Mouse (Mus musculus) cerebellum, adult 18-20 months (tissue): ENCODE measurements around the gene 6030452D12Rik.

Source experiments
- DNase-seq, 2 experiments: peaks; one replicate each; pipeline ENCODE4 v3.0.0; 2021

Gene 6030452D12Rik

DNA sequence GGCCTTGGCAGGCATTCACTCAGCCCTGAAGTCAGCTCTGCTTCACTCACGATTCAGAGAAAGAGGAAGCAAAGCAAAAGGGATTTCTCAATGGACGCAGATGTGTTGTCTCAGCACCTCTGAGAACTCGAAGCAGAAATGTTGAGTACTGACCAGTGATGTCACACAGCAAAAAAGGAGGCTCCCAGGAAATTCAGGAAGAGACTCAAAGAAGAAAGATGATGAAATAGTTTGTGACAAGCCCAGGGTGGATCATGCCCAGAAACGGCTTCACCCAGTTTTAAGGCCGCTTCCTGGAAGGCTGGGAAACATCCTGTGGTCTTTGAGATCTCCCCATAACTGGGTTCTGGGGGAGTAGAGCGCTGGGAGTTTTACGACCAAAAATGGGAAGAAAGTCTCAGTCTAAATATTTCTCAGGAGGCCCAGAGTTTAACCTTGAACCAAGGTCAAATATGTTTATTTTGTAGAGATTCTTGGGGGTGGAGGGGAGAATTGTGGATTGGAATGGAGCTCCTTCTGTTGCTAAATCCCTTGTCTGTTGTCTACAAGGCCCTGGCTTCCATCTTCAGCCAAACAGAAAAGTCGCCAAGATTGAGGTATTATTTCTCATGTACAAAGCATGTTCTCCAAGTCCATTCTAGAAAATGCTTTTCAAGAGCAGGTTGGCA lies at the start of gene 6030452D12Rik:
Gene 6030452D12Rik, plus strand, starts transcription at position 505 of the 668 bp plus-strand sequence.
- no peak for DNase-seq

DNA sequence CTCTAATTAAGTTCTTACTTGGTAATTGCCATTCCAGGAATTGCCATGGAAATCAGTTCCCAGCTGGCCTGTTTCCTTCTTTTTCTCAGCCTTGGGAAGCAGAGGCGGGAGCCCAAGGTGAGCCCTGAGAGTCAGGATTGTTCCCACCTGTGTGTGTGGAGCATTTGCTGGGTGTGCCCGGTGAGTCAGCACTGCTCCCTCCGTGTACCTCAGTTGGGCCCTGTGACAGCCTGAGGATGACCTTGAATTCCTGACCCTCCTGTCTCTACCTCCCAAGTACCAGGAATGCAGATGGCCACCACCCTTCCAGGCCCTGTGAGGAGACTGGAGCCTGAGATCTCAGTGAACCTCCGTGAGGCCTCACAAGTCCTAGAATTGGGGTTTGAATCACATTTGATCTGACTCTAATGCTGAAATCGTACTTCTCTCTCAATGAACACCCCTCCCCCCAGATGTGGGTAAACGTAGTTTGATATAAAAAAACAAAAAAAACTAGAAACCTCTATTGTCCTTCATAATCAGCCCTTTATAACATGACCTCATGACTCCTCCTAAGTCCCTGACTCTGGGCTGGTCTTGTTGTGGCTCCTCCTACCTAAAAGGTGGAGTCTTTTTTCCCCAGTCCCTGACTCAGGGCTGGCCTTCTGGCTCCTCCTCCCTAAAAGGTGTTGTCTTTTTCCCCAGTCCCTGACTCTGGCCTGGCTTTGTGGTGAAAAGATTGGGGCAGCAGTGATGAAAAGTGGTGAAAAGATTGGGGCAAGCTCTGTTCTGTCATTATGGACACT lies 48.8 kb upstream of the 6030452D12Rik start:
- DNase-seq = no peak

DNA sequence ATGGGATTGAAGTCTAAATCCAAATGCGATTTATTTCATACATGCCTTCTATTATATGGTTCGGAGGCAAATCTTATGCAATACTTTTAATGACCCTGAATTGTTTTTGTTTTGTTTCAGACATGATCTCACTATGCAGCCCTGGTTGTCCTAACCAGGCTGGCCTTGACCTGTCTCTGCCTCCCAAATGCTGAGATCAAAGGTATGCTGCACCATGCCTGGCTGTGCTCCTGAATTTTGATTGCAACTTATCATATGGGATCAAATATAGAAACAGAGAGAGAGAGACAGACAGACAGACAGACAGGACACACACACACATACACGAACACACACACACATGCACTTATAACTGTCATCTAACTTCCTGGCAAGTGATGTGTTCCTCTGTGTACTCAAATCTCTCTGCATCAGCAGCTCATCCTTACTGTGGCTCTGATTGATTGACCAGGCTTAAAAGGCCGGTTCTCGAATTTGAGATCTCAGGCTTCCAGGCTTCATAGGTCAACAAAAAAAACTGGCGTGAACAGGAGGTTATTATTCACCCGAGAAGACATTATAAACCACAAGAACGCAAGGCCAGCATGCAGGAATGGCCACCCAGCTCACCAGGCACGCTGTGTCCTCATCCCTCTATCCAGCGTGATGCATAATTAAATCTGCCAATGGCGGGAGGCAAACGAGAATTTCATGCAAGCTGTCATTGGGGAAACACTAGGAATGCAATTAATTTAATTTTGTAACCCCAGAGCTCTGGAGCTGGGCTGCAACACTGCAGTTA lies 47.4 kb upstream of the 6030452D12Rik start:
- DNase-seq = no peak

DNA sequence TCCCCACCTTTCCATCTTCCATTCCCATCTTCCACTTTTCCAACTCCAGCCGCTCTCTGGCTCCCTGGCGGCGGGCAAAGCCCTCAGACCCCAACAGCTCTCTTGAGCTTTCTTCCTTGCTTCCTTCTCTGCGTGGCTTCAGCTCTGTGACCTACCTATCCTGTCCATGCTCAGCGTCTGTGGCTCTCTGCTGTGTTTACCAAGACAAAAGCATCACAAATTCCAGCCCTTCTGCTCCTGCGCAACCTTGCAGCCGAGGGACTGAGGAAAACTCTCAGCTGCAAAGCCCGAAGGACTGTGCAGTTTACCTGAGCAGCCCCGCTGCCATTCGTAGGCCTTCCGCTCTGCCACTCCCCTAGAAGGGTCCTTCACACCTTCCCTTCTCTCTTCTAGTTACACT lies 46.3 kb upstream of the 6030452D12Rik start:
- DNase-seq = no peak

DNA sequence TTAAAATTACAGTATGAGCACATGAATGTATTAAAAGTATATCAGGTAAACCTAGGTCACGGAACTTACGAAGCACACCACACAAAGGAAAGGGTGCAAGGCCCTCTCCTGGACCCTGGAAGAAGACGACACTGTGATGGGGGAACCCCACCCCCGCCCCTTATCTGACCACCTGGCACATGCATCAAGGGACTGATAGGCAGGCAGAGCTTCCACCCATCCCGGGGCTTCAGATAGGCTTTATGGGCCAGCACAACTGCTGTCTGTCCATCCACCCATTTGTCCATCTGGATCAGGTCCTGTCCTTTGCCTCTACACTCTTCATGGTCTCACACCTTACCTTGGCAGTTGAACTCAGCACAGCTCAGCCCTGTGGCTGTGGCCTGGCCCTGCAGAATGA lies 38.2 kb upstream of the 6030452D12Rik start:
- DNase-seq = no peak

DNA sequence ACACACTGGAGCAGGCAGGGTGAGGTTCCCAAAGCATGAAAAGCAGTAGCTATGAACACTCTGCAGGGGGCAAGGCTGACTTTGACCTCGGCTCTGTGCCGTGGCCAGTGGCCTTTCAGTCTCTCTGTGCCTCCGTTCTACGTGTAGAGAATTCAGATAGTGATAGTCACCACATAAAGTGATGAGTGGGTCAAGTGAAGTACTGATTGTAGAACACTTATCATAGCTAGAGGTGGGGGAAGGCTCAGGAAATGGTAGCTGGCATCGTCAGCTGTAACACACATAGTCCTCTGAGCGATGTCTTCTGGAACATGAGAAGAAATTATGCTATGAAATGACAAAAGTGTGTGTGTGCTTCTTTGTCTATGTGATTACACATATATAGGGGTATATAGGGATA lies 36.5 kb upstream of the 6030452D12Rik start:
- no peak for DNase-seq

DNA sequence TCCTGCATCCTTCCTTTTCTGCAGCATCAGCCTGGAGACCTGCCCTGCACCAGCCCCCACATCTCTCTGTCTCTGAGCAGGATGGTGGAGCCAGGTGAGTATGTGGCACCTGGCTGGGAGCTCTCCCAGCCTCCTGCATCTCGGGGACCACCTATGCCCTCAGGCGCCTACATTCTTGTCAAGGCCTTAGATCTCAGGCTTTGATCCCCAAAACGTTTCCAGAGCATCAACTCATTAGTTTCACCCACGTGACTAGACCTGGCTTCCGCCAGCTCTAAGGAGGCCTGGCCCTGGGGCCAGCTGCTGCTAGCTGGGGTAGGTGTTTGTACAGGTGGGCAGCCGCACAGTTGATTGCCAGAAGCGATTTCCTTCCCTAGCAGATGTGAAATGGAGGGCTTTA lies 30.8 kb upstream of the 6030452D12Rik start:
- DNase-seq = no peak

DNA sequence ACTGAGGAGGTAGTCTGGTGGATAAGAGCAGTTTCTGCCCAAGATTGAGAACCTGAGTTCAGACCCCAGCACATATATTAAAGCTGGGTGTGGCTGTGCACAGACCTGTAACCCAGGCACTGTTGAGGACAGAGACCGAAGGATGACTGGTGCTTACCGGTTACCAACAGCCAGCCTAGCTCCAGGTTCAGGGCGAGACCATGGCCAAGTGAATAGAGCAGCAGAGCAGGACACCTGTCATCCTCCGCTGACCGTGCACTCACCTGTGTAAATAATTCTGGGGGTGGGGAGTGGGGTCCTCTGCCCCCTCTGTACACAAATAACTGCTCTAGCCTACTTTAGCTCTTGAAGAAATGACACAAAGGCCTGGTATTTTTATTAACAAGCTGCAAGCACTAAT lies 26.3 kb upstream of the 6030452D12Rik start:
- DNase-seq = no peak

DNA sequence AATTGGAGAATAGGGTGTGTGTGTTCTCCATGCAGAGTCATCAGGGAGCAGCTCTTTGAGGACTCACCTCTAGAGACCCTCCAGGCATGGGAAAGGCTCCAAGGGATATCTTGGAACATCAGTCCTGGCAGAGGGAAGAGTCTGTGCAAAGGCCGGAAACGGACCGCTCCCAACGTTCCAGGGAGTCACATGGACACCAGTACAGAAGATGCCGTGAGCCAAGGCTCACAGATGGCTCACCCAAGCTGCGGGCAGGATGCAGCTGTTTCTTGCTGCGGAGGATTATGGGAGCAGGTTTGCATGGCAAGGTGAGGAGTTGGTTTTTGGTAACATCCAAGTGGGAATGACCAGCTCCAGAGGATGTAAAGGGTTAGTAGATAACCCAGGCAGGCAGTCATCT lies 3.9 kb downstream of the 6030452D12Rik start:
- no peak for DNase-seq

DNA sequence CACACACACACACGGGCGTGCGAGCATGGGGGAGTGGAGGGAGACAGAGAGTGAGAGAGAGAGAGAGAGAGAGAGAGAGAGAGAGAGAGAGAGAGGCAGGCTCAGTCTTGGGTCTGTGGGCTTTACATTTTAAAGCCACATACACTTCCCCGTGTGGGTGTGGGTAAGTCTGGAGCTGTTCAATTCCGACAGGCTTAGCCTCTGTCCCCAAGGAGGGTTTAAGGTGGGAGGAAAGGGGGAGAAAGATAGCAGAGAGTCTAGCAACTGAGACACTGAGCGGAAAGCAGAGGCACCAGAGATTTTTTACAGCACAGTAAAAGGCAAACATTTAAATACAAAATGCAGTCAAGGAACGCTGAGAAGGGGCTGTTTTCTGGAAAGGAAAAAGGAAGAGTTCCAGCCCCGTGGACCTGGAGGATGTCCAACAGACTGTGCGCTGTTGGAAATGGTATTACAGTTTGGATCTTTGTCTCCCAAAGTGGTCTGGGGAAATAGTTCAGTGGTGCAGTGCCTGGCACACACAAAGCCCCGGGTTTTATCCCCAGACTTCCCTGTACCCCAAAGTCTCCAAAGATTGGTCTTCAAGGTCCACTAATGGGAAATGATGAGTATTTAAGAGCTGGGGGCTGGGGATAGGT lies 5.1 kb downstream of the 6030452D12Rik start:
- no peak for DNase-seq

DNA sequence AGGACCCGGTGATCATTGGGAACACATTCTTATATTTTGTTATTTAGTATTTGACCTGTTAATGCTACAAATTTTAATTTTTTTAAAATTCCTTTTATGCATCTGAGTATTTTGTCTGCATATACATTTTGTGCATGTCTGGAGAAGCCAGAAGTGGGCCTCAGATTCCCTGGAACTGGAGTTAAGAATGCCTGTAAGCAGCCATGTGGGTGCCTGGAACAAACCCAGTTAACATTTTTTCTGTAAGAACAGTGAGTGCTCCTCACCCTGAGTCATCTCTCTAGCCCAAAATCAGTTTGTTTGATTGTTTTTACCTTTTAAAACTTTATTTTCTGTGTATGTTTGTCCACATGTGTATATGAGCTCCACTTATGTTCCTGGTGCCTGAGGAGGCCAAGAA lies 5.8 kb downstream of the 6030452D12Rik start:
- no peak for DNase-seq

DNA sequence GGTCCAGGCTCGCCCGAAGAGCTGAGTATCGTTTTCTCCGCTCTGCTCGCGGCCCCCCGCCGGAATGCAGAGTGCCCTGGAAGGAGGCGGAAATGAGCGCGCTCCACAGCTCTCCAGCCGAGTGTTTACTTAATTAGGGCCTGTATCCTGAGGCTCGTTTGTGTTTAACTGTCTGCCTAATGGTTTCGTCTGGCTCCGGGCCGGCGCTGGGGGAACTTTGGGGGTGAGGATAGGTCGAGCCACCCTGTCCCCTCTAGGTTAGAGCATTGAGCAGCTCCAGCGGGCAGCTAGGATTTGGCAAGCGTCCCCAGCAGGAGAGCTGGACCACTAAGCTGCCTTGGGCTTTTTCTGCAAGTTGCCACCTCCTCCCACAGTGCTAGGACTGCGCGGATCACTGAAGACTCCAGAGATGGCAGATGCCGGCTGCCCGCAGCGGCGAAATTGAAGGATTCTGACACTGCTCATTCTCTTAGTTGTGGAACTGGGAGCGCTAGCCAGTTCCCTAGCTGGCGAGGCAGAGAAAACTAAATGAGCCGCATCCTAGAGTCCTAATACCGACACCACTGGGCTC lies 7.5 kb downstream of the 6030452D12Rik start:
- peak; percentile 12 to 21 for DNase-seq

DNA sequence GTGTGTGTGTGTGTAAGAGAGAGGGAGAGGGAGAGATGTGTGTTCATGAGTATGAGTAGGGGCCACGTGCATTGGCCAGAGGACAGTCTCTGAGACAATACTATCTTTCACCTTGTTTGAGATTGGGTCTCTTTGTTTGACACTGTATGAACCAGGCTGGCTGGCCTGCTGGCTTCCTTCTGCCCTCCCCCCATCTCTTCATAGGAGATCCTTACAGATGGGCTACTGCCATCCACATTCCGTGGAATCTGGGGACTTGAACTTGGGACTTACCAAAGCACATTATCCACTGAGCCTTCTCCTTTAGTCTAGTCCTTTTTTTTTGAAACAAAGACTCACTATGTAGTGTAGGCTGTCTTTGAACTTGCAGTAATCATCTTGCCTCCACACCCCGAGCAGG lies 8.1 kb downstream of the 6030452D12Rik start:
- DNase-seq = no peak

DNA sequence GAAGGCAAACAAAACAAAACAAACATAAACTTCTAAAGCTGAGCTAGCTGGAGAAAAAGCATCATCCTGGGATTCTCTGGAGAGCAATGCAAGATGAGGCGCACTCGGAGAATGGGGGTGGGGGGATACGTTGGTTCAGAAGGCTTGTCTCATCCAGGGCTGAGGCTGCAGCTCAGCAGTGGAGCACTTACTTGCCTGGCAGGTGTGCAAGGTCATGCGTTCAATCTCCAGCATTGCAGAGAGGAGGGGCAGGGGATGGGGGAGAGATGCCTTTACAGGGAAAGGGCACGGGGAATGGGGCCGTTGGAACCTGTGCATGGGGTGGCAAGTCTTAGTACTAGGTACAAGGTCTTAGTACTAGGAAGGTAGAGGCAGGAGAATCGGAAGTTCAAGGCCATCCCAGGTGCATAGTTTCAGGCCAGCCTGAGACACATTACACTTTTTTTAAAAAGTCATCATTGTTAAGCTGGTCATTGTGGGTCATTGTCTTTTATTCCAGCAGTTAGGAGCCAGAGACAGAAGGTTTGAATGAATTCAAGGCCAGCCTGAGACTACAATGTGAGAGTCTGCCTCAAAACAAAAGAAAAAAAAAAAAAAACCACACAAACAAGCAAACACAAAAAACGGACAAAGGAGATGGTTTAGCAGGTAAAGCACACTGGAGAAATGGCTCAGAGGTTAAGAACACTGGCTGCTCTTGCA lies 8.9 kb downstream of the 6030452D12Rik start:
- no peak for DNase-seq

DNA sequence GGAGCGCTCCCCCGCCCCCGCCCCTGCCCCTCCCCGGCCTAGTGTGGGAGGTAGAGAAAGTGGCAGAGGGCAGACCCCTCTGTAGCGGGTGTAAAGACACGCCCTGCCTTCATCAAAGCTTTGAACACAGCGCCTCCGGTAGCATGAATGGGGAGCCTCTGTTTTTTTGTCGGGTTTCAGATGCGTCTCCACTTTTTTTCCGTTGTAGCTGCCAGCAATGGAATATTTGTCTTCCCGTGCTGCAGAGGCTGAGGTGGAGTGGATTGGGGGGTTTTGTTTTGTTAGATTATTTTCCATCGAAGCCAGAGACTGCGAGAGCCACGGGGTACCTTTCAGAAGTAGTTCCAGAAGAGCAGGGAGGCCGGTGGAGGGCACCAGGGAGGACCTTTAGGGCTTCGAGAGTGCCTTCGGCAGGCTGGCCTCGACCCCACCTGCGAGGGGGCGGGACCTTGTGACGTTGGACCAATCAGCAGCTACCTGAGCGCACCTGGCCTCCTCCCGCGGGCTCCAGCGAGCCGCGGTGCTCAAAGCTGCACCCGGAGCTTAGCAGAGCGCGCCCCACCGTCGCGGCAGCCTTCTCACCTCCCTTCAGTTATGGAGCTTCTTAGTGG lies 10.1 kb downstream of the 6030452D12Rik start, which contains the start of gene Cdh3:
Gene Cdh3, plus strand, starts transcription at position 527 of the 611 bp plus-strand sequence.
- DNase-seq = peak; percentile 9 to 12

DNA sequence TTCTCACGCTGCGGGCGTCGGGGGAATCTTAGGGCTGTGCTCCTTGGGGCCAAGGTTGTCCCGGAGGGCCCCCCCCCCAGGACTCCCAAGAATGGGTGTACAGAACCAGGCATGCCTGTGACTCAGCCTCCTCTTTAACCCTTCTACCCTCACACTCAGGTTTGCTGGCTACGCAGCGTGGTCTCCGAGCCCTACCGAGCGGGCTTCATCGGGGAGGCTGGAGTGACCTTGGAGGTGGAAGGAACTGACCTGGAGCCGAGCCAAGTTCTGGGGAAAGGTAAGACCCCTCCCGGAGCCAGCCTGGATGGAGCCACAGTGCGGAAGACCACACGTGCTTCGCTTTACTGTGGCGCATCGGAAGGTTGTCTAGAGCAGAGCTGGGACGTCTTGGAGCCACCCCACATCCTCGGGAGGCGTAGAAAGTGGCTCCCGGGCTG lies 10.8 kb downstream of the 6030452D12Rik start:
- no peak for DNase-seq

DNA sequence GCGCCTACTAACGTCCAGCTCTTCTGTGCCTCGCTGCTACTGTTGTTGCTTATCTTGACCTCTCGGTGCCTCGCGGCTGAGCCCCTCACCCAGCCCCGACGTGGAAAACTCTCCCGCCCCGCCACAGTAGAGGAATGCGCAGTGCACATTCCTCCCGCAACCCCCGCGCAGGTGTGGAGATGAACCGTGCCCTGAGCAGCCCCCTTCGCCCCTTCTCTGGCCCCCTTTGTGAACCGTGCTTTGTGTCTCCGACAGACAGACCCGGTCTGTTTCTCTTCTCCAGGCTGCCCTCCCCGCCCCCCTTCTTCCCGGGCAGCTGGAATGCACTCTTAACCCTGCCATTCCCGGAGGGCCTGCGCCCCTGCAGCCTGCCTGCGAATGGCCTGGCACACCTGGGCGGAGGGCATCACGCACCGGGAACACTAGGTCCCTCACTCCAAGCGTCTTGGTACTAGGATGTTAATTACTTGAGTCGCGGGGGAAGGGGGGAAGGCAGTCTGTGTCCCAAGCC lies 11.3 kb downstream of the 6030452D12Rik start:
- no peak for DNase-seq

DNA sequence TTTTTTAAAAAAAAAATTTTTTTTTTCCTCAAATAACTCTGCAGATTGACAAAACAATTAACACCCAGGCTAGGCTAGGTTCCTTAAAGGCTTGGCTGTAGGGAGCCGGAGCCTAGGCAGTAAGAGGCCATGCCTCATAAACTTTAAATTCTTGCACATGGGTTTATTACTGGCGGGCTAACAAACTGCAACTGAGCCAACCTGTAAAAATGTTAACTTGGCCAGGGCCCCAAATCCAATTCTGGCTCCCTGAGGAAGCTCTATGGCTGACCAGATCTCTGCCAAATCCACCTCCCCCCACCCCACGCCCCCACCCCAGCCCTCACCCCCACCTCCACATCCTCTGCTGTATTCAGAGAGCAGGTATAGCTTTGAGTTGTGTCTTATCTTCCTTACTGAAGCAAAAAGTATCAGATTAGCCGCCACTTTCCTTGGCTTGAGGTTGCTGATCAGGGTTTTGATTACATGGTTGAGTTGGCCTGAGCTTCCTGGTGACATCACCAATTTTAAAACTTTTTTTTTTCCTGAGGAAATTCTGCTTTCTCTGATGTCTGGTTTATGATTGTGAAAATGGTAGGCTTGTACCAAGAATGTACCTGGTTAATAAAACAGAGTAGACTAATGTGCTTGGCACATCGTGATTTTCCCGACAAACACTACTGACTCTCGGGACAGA lies 12.3 kb downstream of the 6030452D12Rik start:
- DNase-seq = no peak

DNA sequence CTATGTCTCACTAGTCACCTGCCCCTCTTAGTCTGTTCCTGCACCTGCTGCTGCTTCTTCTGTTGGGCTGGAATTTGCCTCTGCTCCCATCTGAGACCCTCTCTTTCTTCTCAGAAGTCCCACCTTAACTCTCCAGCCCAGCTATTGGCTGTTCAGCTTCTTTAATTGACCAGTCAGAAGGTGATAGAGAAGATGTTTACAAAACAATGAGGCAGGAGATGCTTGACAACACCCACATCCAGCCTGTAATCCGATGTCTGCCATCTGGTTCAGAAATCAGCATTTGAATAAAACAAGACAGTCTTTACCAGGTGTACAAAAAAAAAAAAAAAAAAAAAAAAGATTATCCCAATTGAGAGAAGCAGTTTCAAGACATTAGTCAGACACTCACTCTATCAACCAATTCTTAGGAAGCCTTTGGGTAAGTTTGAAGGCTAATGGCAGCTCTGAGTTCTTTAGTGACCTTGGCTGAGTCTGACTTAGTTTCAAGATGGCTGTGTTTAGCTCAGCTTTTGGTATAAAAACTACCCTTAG lies 15.7 kb downstream of the 6030452D12Rik start:
- no peak for DNase-seq

DNA sequence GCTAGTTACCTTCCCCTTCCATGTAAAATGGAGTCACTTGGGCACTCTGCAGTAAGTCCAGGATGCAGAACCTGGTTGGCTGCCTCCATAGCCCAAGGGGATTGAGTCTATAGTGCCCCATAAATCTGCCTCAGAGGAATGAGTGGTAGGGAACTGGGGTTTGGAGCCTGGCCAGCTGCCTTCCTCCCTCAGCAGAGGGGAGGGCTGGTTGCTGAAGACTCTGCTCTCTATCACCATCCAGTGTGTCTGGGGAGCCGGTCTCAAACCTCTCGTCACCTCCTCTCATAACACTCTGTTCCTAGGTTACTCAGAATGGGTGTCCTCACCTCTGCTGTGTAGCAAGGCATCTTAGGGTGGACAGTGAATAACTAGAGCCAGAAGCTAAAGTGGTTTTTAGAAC lies 16.3 kb downstream of the 6030452D12Rik start:
- no peak for DNase-seq
